Mouse (Mus musculus) CH12.LX (cell line): ENCODE data around the gene Slc25a34.

ENCODE experiments used
- BHLHE40 ChIP-seq: IDR thresholded peaks from 2 replicates; pipeline ENCODE4 v1.6.1; 2011; ENCODE audit warnings: mild to moderate bottlenecking, low read depth, low read length, improper control_type of control experiment
- CHD1 ChIP-seq: IDR thresholded peaks from 2 replicates; pipeline ENCODE4 v1.6.1; 2012; ENCODE audit warnings: low read depth, low read length, improper control_type of control experiment, inconsistent platforms
- CHD2 ChIP-seq: IDR thresholded peaks from 2 replicates; pipeline ENCODE4 v1.6.1; 2011; ENCODE audit warnings: low read length, improper control_type of control experiment
- CTCF ChIP-seq, 2 experiments: IDR thresholded peaks in 1 of 2; conservative IDR thresholded peaks in 1 of 2; 2 replicates each; pipeline ENCODE4 v1.5.1; 2011 to 2012; ENCODE audit warnings: low read depth in 2 of 2, low read length in 2 of 2, improper control_type of control experiment in 1 of 2, inconsistent platforms in 1 of 2, mild to moderate bottlenecking in 1 of 2, moderate library complexity in 1 of 2
- E2F4 ChIP-seq: IDR thresholded peaks from 2 replicates; pipeline ENCODE4 v1.6.1; 2011; ENCODE audit warnings: low read depth, low read length, improper control_type of control experiment; ENCODE audit not compliant: insufficient replicate concordance
- ELF1 ChIP-seq: IDR thresholded peaks from 2 replicates; pipeline ENCODE4 v1.6.1; 2014; ENCODE audit warnings: low read depth, mild to moderate bottlenecking, inconsistent platforms, low read length, improper control_type of control experiment
- EP300 ChIP-seq: IDR thresholded peaks from 2 replicates; pipeline ENCODE4 v1.6.1; 2011; ENCODE audit warnings: low read length, improper control_type of control experiment
- ETS1 ChIP-seq: conservative IDR thresholded peaks from 2 replicates; pipeline ENCODE4 v1.6.1; 2012; ENCODE audit warnings: low read depth, mild to moderate bottlenecking, inconsistent platforms, low read length, improper control_type of control experiment, moderate library complexity
- GABPA ChIP-seq: IDR thresholded peaks from 2 replicates; pipeline ENCODE4 v1.6.1; 2012; ENCODE audit warnings: low read depth, low read length, improper control_type of control experiment, inconsistent platforms; ENCODE audit not compliant: insufficient replicate concordance
- HCFC1 ChIP-seq: IDR thresholded peaks from 2 replicates; pipeline ENCODE4 v1.6.1; 2012; ENCODE audit warnings: low read depth, mild to moderate bottlenecking, inconsistent platforms, low read length, improper control_type of control experiment
- POLR2A ChIP-seq: IDR thresholded peaks from 2 replicates; pipeline ENCODE4 v1.6.1; 2011; ENCODE audit warnings: low read depth, mild to moderate bottlenecking, improper control_type of control experiment, low read length
- RCOR1 ChIP-seq: conservative IDR thresholded peaks from 2 replicates; pipeline ENCODE4 v1.6.1; 2012; ENCODE audit warnings: low read depth, mild to moderate bottlenecking, inconsistent platforms, low read length, improper control_type of control experiment
- SMC3 ChIP-seq: IDR thresholded peaks from 2 replicates; pipeline ENCODE4 v1.6.1; 2011; ENCODE audit warnings: low read depth, low read length, improper control_type of control experiment
- ZNF384 ChIP-seq: IDR thresholded peaks from 2 replicates; pipeline ENCODE4 v1.6.1; 2012; ENCODE audit warnings: low read depth, low read length, improper control_type of control experiment, inconsistent platforms

GRCm38 (mm10) chr4:141616811-141617210 is 6.8 kb downstream of the Slc25a34 start:
- TF ChIP-seq CTCF (conservative IDR thresholded peaks at IDR 0.05 in 1 of 2, IDR thresholded peaks at IDR 0.05 in 1 of 2; ENCODE audit: low read depth in 2 of 2, low read length in 2 of 2) (no peak), ETS1 (no peak), POLR2A (no peak), SMC3 (no peak), HCFC1 (no peak), GABPA (no peak), EP300 (no peak), RCOR1 (no peak), CHD1 (no peak), E2F4 (no peak), ELF1 (no peak), CHD2 (no peak), BHLHE40 (no peak), ZNF384 (no peak)
